Mouse (Mus musculus) mouse trophoblast stem cell (cell line): Measurements from ENCODE around the gene Tceal1.
"Not testable (repeated sequence)": the region's sequence is repeated elsewhere in the genome, so short reads cannot be mapped to it uniquely, and the experiment has no call there.

Experiments used
- in situ Hi-C, 2 experiments: fragments of 300-500 bp; cut with MseI, MboI; formaldehyde crosslinking; loops; 2 replicates in 1 of 2; 3 replicates in 1 of 2; pipeline ENCODE4 v1.15.1; 2025

The Tceal1 gene

DNA sequence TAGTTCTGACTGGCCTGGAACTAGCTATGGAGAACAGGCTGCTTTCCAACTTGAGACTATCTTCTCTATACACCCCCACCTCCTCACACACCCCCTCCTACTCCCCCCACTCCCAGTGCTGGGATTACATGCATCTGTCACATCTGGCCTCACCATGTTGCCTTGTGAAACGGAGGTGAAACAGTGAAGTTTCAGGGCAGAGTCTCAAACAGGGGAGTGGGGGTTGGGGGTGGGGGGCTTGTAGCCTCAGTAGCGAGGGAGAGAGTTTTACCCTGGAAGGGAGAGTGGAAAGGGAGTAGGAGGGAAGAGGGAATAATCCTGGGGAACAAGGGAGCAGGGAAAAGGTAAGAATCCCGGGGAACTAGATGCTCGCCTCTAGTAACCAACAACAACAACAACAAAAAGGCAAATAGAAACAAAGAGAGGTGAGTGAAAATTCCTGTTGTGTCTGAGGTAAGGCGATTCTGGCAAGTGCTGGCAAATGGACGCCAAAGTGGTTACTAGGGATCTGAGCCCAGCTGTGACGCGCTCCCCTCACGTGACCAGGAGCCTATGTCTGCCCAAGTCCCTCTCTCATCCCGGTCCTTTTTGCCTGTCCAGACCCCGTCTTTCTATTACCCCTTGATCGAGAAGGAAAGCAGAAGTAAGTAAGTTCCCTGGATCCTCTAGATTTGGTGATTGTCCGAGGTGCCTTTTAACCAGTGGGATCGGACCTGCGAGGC is at the start of gene Tceal1:
Gene Tceal1, plus strand, starts transcription at position 537 of the 722 bp plus-strand sequence.
- in situ Hi-C loops: no loop called here

DNA sequence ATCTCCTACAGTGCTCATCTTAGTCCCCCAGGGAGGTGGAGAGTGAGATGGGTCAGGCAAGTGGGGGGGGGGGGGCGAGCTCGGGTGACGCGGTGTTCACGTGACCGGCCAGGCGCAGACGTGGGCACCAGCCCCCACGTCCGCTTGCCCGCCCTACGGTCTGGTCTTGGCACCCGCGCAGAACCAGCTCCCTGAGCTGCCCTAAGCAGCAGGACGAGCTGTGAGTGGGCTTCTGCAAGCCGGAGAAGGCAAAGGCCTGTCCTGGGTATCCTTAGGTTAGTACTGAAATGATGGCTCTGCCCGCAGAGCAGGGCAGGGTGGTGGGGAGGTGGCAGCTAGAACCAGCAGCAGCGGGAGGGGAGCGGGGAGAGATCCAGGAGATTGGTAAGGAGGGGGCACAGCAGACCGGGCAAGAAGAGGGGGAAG is 41.5 kb upstream of the Tceal1 start:
- in situ Hi-C loops: loop anchor here in 1 of 2 experiments (10.0 kb wide), 1 partner anchor 1461 kb away; no protein-coding TSS in a partner anchor

DNA sequence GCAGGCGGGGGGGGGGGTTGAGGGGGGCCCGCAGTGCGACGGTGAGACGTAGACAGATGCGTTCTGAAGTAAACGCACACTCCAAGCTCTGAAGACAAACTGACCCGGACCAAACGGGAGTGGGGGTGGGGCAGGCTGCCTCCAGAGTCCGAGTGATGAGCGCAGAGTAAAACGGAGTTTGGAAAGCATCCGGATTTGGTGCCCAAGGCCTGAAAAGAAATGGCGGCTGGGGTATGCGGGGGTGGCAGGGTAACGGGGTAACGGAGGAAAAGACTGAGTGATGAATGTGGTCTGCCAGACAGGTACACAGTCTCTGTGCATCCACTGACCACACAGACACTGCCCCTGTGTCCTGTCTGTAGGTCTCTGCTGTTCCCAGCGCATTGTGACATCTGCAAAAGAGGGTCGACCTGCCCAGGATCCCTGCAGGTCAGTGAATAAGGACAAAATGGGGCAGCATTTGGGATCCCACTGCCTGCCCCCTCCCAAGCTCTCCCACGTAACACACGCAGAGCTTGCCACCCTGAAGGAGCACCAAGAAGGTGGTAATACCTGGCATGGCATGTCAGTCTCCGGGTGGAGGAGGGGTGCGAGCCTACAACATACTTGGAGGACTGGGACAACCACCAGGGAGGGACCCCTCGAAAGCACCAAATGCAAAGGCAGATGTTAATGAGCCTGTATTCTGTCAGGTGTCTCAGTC is 40.9 kb upstream of the Tceal1 start:
- in situ Hi-C loops: loop anchor here in 1 of 2 experiments (10.0 kb wide), 1 partner anchor 1462 kb away; no protein-coding TSS in a partner anchor

DNA sequence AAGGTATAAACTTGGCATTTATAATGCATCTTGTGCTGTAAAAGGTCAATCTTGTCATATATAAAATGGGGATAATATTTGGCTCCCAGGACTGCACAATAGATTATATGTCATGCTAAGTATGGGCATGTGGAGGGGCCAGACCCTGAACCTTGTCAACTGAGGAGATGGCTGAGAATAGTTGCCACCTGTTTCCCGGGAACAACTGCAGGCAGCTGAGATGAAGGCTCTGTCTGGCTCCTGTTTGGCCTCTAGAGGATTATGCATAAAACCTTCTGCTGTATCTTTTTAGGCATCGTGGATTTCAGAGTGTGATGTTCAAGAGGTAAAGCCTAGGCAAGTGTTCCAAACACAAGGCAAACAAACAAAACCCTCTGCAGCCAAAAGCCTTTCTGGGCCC is 39.0 kb upstream of the Tceal1 start:
- in situ Hi-C loops: loop anchor here in 1 of 2 experiments (10.0 kb wide), 1 partner anchor 1464 kb away; no protein-coding TSS in a partner anchor

DNA sequence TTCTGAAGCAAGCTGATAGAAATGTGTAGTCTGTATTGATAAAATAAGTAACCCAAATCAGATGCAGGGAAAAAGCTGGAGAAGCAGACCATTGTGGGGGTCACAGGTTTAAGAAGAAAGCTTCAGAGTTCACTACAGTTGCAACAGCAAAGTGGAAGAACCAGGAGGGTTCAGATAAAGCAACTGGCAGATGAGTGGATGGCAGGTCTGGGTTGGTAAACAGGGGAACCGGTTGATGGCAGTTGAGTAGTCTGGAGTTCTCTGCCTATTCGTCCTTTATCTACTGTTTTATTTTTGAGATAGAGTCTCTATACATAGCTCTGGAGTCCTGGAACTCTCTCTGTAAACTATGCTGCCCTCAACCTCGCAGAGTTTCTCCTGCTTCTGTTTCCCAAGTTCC is 26.8 kb upstream of the Tceal1 start:
- in situ Hi-C loops: no loop called here

DNA sequence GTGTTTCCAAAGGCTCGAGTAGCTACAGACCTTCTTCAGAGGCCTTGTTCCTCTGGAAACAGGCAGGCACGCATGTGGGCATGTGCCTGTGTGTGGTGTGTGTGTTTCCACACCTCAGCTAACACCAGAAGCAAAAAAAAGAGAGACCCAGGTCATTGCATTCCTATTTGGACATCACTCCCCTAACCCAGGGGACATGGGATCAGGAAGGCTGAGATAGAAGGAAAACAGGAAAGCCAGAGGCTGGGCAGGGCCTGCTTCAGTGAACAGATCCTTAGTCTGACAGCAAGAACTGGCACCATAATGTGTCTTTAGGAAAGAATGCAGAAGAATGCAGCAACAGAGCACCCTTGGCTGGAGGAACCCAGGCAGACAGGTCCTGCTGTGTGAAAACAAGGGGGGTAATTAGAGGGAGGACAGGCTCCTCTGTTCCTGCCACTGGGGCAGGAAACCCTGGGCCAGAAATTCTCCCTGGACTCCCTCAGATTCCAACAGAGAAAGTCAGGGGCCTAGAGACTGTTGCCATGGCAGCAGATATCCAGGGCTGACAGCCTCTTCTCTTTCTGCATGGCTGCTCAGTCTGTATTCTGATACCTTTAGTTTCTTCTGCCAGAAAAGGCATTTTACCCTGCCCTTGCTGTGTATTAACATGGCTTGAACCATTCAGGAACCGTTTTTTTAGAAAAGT is 16.0 kb upstream of the Tceal1 start:
- in situ Hi-C loops: not testable (repeated sequence)

DNA sequence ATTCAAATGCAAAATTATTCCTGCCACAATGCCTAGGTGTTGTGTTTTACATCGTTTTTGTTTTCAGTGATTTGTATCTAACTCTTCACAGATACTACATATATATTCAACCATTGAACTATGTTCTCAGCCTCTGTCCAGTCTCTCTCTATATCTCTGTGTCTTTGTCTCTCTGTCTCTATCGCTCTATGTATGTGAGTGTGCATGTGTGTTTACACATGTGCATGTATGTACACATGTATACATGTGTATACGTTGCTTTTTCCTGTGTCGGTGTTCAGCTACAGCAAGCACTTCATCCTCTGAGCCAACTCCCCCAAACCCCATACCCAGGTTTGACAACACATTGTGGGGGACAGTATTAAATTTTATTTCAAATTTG is 15.5 kb upstream of the Tceal1 start:
- in situ Hi-C loops: no loop called here

DNA sequence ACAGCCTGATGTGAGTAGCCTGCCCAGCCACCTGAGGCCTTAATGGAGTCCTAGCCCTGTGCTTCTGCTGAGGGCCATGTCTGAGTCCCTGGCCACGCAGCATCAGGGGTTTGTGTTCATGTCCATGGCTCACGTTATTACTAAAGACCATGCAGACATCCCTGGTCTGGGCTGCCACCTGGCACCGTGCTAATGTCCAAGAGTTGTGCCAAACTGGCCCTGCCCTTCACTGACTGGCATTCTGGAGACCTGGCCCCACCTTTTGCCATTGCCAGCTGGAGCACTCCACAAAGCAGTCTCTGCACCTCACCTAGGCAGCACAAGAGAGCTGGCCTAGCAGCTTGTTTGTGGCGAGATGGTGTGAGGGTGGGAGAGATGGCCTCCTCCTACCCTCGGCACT is 14.6 kb upstream of the Tceal1 start:
- in situ Hi-C loops: no loop called here

DNA sequence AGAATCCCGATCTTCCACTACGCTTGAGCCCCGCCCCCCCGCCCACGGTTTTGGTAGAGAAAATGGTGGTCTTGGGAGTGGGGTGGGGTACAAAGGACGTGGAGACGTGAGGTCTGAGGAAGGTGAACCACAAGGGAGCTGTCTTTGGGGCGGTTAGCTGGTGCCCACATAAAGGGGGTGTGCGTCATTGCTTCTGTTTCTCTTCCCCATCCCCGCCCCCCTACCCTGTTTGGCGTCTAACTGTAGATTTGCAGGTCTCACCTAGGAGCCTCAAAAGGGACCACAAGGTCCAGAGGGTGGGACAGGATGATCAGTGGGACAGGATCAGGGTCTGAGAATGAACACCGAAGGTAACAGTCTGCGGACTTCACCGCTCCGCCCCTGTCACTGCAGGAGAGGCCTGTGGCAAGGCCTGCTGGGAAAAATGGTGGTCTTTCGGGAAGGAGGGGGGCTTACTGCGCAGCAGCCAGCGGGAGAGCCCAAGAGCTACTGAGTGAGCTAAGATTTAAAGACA is 443 bp downstream of the Tceal1 start:
- in situ Hi-C loops: no loop called here

DNA sequence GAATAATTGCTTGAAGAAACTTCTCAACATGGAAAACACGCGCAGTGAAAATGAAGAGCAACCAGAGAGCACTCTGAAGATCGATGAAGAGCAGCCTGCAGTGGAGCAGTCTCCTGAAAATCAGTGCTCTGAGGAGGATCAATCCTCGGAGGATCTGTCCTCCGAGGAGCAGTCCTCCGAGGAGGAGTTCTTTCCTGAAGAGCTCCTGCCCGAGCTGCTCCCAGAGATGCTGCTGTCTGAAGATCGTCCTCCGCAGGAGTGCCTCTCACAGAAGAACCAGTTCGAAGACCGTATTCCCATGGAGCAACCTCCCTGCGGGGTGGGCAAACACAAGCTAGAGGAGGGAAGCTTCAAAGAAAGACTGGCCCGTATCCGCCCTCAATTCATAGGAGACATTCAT is 1.0 kb downstream of the Tceal1 start:
- in situ Hi-C loops: no loop called here

DNA sequence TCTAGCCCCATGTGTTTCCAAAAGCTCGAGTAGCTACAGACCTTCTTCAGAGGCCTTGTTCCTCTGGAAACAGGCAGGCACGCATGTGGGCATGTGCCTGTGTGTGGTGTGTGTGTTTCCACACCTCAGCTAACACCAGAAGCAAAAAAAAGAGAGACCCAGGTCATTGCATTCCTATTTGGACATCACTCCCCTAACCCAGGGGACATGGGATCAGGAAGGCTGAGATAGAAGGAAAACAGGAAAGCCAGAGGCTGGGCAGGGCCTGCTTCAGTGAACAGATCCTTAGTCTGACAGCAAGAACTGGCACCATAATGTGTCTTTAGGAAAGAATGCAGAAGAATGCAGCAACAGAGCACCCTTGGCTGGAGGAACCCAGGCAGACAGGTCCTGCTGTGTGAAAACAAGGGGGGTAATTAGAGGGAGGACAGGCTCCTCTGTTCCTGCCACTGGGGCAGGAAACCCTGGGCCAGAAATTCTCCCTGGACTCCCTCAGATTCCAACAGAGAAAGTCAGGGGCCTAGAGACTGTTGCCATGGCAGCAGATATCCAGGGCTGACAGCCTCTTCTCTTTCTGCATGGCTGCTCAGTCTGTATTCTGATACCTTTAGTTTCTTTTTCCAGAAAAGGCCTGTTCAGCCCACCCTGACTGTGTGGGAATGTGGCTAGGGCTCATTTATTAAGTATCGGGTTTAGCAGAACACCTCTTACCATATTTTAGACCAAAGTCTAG is 7.1 kb downstream of the Tceal1 start:
- in situ Hi-C loops: not testable (repeated sequence)

DNA sequence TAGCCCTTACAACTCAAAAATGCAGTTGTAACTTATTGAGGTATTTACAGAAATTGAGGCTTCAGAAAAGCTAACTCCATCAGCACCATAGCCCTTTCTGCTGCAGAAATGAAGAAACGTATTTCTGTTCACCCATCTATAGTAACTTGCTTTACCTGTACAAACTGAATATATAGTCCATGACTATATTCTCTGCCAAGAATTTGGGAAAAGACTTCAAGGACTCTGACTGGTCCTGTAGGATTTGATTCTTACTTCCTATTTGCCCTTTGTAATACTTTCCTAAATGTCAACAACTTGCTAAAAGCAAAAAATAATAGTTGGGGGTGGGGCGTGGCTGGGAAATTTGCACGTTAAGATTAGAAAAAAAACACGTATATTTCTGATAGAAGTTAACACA is 24.2 kb downstream of the Tceal1 start:
- in situ Hi-C loops: no loop called here

DNA sequence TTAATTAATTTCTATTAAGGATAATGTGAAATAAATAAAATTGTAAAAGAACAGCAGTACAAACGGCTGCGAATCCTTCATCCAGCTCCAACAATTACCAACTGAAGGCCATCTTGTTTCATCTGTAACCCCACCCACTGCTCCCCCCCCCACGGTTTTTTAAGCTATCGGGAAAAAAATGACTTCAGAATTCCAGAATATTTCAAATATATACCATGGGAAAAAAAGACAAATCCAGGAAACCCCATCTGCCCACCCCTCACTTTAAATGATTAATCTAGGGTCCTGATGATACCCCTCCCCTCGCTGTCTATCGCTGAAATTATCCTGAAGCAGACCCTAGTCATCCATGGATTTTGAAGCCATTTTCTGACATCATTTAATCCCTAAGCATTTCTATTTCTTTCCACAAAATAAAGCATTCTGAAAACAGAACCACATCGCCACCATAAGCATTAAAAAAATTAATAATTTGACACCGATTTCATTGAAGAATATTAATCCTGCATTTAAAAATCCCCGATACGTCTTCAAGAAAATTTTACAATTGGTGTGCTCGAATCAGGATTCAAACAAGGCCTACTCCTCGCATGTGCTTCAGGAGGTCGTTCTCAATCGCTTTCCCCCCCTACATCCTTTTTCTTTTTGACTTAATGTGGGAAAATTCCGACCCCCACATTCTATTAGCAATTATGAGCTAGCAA is 32.5 kb downstream of the Tceal1 start:
- in situ Hi-C loops: no loop called here

DNA sequence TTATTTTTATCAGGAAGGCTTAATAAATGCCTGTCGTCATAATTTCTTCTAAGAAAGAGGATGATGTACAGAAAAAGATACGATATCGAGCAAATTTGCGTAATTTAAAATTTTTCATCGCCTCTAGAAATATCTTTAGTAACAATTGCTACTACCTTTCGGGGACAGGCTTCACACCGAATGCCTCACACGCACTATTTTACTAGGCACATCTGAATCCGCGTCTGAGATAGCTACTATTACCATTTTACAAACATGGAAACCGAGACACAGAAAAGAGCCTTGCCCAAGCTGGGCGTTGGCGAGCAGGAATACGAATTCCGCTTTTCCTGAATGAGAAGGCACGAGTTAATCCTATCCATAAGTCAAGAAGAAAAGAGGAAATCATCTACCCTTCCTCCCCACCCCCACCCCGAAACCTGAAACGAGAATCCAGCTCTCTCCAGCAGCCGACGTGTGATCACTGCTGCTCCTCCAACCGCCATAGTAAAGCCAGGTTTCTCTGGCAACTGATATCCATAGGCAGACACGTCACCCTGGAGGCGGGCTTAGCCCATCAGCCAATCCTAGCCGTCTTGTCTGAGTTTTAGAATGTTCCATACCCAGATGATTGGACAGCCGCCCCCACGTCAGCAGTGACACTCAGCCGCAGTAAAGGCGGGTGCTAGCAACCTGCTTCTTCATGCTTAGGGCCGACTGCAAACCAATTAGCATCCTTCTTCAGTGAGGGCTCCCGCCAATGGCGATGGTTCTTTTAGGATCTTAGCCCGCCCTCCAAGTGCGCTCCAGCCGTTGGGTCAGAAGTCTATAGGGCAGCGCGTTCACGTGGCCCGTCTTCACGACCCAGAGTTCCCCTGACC is 33.2 kb downstream of the Tceal1 start:
- in situ Hi-C loops: no loop called here

DNA sequence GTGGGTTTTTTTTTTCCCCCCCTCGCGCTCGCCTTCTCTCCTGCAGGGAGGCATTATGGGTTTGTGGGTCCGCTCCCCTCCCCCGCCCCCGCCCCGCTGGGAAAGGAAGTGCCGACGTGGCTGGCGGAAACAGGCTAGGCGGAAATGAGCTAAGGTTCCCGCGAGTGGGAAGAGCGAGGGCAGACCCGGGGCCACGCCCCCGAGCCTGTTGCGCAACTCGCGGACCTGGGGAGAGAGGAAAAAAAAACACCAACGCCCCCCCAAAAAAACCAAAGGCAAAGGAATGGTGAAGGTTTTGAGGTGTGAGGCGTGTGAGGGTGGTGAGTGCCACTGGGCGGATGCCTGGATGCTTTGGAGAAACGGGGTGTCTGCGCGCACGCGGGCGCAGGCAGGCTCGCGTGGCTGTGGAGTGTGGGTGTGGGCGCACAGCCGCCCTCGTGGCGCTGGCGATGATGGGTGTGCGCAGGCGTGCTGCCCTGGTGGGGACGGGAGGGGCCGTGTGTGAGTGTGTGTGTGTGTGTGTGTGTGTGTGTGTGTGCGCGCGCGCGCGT is 33.9 kb downstream of the Tceal1 start:
- in situ Hi-C loops: no loop called here

DNA sequence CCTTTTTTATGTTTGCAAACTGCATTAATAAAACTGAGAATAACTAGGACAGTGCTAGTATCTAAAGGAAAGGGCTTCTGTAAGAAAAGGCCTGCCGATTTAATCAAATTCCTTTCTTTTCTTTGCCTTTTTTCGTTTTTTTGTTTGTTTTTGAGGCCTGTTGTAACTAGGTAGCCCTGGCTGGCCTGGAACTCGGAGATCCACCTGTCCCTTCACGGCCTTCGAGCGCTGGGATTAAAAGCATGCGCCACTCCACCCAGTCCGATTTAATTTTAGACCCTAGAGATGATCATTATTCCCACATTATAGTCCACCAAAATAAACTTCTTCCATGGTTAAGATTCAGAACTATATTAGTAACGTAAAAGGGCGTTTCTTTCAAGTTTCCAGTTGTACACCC is 34.5 kb downstream of the Tceal1 start:
- in situ Hi-C loops: no loop called here

DNA sequence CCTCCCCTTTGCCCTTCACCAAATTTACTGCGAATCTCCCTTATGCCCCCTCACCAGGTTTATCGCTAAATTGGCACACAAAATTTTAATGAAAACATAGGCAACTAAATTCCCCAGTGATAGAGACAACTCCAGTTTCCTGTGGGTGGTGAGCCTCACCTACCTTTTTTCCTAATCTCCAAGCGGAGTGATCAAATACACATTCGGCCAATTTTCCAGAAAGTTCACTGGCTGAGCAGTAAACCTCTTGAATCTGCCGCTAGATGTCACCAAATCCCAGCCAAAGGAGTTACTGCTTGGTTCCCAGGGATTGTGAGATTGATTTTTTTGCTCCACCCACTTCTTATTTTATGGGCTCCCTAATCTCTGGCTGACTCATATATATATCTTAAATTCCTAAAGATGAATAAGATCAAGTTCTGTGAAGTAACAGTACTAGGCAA is 34.9 kb downstream of the Tceal1 start:
- in situ Hi-C loops: no loop called here

DNA sequence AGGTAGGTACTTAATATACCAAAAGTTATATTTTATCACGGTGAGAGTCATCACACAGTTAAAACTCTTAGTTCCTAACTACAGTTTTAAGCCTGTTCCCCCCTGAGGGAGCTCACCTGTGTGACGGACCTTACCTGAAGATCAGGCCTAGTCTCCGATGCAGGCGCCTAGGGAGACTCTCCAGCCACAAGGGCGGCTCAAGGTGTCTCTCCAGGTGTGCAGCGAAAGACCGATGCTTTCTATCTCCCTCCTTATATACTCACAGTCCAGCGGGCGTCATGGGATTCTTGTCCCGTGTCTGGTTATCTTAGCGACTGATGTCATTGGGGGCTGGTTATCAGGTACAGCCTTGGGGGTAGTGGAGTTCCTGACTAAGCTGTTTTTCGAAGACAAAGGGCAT is 35.7 kb downstream of the Tceal1 start, which contains the start of gene Morf4l2:
Gene Morf4l2, minus strand, starts transcription at position 232 of the 400 bp plus-strand sequence.
- in situ Hi-C loops: no loop called here

DNA sequence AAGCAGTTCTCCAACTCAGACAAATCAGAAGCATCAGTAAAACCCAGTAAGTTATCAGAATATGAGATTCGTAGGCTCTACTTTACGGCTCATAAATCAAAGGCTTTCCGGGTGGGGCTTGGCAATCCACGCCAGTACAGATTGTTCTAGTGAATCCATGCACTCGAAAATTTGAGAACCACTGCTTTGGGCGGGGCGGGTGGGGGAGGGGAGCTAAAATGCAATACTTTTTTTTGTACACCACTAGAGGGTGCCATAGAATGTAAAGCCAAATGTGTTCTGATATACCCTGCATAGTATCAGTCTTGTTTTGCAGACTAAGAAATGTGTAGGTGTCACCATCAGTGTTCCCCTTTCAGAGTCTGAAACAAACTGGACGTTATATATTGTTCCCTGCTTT is 36.9 kb downstream of the Tceal1 start:
- in situ Hi-C loops: no loop called here

DNA sequence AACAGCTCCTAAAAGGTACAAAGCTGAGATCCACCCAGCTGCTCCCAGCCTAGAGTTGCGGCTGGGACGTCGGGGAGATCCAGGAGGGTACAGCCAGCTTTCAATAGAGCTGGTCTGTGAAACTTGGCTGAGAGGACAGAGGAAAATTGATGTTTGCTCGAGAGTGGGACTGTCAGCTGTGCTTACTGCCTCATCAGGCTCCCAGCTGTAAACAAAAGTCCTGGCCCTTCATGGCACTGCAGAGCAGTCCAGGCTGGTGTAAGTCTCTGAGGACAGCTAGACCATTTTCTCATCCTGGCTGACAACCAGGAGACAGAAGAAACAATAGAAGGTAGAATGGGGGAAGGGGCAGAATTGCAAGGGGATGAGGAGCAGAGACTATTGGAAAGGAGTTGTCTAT is 41.5 kb downstream of the Tceal1 start:
- in situ Hi-C loops: no loop called here
